Mouse (Mus musculus) kidney, adult 18-20 months (tissue): Measurements from ENCODE around the gene Limch1.

Experiments used
- DNase-seq: peaks from one replicate; pipeline ENCODE4 v3.0.0; 2021

Limch1 gene

DNA sequence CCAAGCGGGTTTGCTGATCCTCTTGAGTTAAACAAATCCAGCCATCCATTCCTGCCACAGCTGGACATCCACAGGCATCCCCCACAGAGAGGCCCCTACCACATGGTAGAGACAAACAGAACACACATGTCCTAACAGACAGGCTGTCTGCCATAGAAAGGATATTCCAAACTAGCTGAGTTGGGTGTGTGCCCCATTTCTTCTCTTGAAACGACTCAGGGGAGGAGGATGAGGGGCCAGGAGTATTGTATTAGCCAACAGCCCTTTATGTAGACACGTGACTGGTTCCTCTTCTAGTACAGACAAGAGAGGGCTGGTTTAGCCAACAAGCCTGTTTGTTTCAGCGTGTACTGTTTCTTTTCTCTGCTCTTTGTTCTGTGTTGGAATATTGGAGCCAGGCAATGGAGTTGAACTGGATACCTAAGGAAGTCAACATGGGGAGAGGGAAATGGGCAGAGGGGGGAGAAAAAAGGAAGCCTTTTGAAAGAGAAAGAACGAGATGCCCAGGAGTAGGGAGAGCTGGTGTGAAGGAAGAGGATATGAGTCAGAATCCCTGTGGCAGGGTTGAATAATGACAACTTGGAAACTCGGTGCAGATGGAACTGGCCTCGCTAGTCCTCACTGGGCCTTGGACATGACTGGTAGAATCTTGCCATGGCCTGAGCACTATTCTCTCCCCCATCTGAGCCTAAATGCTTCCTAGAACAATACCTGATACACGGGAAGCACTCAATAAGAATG, 196.3 kb downstream of the Limch1 start:
- no peak for DNase-seq

DNA sequence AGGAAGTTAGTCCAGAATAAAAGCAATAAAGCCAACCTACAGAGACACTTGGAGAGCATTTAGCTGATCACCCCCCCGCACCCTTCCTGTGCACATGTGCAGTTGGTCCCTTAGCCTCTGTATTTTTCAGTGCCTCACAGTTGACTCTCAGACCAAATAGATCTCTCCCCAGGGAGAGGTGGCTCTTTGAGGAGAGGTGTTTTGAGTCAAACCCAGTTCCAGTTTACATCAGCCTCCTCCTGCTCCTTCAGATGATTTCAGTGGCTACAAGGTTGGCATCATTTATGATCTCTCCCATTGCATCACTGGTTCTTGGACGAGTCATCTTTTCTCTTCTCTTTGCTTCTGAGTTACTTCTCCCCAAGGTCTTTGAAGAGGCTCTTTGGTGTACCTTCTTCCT, 197.3 kb downstream of the Limch1 start:
- DNase-seq: no peak

DNA sequence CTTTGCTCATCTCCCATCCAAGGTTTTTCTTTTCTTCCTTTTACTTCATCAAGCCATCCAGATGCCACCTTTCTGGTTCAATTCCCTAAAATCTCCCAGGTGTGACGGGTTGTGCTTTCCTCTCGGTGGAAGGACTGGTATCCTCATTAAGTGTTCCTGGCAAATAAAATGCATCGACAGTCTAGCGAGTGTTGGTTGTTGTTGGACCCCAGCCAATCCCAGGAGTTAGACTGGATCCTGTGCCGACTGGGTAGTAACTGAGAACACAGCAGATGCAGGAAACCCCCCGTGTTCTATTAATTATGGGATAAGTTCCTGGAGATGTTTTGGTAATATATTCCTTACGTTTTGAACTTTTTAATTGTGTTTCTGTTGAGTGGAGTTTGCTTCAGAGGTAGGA, 197.9 kb downstream of the Limch1 start:
- peak; percentile 39 for DNase-seq

DNA sequence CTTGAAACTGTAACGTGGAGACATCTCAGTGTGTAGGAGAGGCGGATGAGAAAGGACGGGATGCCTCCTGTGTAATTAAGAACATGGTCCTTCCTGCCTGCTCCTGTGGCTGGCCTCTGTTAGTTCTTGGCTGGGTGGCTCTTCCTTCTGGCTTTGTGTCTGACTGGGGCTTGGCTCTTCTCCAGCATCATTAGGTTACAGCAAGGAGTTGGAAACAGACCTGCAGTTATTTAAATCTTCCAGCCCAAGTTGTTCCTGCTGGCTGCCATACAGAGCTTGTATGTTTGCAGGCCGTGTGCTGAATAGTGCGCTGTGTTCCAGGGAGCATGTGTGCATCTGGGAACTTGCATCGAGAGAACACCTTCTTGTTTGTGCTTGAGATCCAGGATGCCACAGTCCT, 202.3 kb downstream of the Limch1 start:
- peak; percentile 44 for DNase-seq

DNA sequence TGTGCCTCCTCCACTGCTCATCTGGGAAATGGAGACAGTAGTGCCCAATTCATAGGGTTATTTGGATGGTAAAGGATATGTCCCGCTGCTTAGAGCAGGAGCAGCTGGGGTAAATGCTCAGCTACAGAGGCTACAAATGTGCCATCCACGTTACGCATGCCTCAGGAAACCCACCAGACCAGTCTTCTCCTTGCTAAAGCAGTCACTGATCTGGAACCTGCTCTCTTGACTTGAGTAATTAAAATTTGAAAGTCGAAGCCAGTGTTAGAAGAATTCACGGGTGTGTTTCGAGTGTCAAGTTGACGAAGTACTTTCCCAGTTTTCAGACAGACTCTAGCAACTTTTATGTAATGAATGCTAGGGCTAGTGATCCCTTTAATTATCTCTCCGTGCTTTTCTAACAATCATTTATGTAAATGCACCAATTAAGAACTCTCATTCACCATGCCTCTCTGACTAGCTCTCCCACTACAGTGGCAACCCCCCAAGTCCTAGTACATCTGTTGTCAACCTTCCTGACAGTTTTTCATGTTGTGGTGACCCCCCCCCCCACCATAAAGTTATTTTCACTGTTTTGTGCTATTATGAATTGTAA, 203.6 kb downstream of the Limch1 start:
- DNase-seq: no peak

DNA sequence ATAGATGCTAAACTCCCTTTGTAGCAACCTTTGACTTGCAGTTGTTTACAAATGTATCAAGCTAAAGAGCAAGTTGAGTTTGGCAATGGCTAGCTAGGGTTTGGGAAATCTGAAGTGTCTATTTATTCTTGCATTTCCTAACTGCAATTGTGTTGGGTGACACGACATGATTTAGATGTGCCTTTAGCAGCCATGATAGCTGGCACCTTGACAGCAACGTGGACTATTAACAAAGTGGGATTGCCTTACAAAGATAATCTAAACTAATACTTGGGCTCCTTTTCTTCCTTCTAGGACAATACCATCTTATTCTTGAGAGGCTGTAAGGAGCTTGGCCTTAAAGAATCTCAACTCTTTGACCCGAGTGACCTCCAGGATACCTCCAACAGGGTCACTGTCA, 207.7 kb downstream of the Limch1 start:
- DNase-seq: no peak

DNA sequence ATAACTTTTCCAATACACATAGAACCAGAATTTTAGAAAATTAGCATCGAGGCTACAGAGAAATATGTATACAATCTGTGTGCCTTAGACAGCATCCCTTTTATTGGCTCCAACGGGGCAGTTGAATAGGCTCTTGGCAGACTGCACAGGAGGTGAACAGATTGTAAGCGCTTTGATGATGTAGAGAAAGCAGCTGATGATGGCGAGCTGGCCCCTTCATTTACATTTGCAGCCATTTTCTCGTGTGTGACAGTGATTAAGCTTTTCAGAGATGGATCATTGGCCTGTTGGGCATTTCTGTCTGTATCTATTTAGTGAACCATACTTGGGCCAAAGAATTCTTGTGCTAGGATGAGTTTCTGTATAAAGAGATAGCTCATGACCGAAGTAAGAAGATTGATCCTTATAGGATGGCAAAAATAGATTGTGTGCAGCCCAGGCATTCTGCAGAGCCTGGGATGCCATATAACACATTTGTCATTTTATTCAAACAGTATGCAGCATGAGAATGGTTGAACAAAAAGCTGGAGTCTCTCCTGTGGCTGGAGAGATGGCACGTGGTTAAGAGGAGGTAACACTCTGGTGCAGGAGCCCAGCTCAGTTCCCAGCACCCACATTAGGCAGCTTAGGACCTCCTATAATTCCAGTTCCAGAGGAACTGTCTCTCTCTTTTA, 208.5 kb downstream of the Limch1 start:
- DNase-seq: no peak

DNA sequence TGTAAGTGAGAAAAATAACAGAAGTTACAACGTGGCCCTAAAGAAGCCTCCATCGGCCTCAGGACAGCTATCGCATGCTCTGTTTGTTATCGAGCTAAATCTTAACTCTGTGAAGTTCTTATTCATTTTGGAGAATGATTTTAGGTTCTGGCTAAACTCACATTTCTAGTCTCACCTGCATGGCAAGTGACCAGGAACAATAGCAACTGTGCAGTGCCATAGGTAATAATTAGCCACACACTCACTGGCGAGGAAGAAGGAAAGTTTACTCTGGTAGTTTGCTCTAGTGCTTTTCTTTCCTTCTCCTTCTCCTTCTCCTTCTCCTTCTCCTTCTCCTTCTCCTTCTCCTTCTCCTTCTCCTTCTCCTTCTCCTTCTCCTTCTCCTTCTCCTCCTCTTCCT, 209.6 kb downstream of the Limch1 start:
- DNase-seq: no peak

DNA sequence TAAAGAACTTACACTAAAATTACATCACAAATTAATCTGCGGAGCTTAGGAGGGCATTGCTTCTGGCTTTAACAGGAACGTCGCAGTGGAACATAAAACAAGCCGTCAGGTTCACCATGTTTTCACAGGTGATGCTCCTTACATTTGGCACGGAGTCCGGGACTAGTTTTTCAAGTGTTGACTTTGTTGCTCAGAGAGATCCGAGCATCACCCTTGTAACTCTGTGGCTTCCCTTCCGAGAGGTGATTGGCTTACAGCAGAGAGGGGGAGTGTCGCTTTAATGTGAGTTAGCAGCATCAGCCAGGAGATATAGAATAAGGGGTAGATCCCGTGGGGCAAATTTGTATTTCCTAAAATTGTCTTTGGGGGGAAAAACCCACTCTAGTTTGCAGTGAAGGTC, 212.0 kb downstream of the Limch1 start:
- no peak for DNase-seq

DNA sequence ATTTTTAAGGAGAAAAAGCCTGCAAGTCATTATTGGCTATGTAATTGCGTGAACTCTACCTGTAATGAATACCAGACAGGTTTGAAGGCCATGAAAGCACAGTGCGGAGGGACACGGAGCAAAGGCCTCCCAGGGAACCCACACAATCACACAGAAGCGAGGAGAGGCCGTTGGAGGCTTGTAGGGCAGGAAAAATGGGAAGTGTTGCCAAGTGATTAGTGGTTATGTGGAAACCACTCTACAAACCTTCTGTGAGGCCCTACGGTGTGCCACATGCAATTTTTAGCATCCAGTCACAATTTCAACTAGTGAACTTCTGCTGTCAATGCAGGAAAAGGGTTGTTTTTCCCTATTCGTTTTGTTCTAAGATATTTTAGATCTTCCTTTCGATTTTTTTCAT, 212.5 kb downstream of the Limch1 start:
- no peak for DNase-seq

DNA sequence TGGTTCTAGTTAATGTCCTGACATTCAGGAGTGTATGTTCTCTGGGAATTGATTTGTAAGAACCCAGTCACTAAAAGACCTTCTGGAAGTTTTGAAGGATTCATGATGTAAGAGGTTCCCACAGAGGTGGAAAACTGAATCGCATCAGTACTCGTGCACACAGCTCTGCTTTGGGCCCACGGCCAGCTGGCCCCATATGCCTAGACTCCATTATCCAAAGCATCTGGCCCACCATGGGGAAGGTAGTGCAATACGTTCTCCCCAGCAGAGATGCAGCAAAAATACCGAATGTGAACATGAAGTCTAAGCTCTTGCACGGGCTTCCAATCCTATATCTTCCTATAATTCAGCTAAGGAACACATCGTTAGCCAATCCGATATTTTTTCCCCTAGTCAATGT, 214.3 kb downstream of the Limch1 start:
- no peak for DNase-seq

DNA sequence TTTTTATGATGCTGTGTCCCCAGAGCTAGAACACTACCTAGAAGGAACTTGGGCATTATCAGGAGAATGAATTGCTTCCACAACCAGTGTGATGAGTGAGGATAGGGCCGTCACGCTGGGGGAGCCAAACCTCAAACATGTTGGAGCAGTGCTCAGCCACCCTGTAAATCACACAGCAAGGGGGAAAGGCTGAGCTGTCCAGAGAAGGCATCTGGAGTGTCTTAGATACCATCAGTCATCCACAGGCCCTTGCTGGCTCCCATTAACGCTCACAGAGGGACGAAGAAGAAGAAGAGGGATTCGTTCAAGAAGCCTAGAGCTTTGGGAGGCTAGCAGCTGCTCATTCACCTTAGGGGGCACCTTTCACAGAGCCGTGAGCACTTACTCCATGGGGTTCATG, 219.8 kb downstream of the Limch1 start:
- no peak for DNase-seq

DNA sequence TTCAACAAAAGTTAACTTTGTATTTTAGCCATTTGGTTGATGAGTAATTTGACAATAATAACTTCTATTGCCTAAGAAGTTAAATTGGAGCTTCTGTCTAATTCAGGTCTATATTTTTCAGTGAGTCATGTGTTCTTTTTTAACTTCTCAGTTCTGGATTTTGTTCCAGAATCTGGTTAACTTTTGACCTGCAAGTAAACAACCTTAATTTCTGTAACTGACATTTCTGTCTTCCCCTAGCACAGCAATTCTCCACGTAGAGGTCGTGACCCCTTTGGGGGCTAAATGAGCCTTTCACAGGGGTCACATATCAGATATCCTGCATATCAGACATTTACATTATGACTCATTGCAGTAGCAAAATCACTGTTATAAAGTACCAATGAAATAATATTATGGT, 221.5 kb downstream of the Limch1 start:
- no peak for DNase-seq

DNA sequence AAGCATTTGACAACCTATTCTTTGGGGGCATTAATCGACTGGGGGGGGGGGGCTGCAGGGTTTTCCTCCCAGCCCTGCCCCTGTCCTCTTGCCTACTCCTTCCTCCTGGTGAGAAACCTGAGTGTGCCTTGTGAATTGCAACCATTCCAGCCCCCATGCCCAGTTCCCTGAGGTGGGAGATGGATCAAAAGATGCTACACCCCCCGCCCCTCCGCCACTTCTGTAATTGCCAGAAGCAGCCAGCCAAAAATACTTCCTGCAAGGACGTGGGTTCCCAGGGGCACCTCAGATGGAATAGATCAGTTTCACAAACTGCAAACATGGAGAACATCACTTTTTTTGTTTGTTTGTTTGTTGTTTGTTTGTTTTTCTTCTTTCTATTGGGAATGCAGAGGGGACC, 222.0 kb downstream of the Limch1 start:
- no peak for DNase-seq

DNA sequence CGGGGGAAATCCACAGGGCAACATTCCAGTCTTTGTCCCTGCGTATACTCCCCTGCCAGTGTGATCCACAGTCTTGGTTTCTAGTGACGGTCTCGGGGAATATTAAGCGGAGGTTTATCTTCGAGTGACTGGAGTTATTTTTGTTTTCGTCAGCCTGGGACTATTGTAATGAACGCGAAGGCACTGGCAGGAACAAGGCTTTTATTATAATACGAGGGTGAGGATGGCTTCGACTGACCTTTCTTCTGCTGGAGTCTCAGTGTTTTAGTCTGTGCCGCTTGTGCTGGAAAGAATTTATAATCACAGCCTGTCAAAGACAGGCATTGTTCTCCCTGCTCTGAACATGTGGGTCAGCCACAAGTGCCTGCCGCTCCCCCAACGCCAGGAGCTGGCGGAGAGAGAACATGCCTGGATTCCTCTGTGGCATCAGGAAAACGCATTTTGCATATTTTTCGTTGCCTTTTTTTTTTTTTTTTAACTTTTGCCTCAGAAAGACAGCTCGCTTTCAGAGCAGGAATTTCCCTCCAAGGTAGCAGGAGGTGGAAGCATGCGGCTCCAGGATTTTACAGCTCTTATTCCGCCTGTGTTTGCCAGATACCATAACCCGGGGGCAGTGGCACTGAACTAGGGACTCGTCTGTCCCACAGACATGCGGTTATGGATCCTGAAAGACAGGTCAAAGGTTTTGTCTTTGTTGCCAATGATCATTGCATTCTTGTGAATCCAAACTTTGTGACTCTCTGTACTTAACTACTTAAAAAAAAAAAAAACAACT, 222.6 kb downstream of the Limch1 start:
- peak; percentile 47 for DNase-seq

DNA sequence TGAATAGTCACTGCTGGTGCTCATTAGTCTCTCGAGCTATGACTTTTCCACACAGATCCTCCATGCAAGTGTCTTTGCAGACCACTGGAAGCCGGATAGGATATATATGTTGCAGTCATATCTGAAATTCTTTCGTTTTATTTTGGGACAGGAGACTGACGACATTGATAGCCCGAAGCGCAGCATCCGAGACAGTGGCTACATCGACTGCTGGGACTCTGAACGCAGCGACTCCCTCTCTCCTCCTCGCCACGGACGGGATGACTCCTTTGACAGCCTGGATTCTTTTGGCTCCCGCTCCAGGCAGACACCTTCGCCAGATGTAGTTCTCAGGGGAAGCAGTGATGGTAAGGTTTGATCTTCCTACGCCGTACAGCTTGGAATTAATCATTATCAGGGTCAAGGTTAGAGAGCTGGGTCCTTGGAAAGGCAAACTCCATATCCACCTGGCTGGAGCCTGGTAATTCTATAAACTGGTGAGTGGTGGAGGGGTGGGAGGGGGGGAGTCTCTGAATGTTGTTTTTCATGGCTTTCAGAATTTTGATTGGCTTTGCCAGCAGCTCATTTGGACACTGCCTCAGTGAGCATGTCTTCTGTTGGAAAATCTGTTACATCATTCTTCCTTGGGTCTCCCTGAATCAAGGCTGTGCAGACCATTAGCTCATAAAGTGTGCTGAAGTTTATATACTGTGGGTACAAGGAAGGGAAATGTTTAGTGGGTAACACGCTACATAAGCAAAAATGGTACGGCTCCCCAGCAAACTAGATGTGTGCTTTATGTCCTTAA, 223.5 kb downstream of the Limch1 start:
- peak; percentile 27 for DNase-seq

DNA sequence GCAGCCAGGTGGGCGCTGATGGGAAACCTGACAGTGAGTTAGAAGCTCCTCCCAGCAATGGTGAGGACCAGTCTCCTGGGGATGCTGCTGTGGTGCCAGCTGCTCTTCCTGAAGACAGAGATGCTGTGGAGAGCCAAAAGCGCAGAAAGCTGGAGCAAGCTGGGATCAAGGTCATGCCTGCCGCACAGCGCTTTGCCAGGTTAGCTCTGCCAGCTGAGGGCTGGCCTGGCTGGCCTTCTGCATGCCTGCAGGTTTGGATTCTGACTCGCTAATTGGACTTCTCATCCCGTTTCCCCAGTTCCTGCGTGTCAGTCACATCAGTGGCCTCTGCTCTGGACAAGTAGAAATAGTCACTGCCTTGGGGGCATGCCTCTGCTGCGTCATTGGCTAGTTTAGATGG, 230.0 kb downstream of the Limch1 start:
- no peak for DNase-seq

DNA sequence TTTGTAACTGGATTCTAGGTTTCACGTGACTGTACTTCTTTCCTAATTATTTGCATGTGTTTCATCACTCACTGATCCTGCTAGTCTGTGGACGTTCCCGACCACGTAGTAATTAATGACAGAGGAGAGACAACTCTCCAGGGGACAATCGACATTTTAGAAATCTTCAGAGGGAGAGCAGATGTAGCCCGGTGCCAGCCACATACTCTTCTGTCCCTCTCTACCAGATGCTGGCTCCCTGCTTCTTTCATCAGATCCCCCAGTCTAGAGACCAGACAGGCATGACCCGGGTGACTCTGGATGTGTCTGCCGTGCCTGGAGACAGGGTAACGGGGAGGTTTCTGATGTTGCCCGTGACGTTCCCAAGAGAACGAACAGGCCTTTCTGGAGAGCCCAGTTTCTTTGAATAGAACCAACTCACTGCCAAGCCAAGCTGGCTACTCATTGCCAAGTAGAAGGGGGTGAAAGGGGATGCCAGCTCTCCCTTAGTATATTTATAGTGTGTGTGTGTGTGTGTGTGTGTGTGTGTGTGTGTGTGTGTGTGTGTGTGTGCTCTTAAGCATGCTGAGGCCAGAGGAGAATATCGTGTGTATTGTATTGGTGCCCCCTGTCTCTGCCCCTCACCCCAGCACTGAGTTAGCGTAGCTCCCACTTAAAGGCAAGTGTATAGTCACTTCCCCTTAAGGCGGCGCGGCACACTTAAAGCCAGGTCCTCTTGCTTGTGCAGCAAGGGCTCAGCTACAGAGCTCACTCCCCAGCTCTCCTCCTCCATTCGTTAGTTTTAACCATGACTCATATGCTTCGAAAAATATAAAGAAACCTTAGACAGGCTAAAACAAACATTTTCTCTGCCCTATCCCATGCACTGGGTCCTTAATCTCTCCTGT, 233.9 kb downstream of the Limch1 start:
- peak; percentile 10 for DNase-seq

DNA sequence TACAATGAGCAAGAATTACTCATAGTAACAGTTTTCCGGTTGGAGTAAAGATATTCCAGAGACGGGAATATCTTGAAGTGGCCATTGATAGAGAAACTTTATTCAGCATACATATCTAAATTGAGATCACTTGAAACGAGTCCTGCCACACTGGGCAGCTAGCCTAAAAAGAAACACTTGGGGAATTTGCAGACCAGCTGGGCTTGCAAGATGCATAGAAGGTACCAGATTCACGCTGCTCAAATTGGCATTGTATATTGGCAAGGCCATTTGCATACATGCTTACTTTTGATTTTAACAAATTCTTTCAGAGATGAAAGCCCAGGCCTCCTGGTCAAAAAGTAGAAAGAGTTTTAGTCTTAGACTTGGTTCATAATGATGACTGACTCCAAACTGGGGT, 235.2 kb downstream of the Limch1 start:
- DNase-seq: no peak

DNA sequence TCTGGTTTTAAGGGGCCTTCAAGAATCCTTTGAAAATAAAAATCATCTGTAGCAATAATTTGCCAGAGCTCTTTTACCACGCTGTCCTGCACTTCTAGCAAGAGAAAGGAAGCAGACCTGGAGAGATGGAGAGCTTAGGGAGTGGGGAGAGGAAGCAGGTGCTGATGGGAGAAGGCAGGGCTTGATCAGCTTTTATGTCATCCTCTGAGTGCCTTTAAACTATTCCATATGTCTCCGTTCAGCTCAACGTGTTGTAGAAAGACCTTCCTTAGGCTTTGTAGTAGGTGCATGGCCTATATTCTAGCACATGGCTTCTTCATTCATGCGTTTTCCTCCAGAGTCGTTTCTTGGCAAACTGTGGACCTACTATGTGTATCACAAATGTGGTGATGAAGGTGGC, 237.5 kb downstream of the Limch1 start:
- DNase-seq: no peak

DNA sequence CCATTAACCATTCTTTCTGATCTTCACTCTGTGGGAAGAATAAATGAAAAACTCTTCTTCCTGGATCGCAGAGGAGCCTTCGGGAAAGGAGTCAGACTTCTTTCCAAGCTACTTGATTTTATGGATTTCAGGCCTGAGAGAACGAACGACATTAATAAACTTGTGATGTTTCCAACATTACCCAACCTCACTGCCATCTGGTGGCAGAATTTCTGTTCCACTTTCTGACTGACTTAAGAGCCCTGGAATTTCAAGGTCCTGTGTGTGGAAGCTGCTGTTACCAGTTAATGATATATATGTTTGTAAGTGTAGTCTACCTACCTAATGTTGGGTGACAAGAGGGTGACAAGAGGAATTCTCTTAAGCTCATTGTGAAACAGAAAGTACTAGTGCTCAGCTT, 243.3 kb downstream of the Limch1 start:
- no peak for DNase-seq

DNA sequence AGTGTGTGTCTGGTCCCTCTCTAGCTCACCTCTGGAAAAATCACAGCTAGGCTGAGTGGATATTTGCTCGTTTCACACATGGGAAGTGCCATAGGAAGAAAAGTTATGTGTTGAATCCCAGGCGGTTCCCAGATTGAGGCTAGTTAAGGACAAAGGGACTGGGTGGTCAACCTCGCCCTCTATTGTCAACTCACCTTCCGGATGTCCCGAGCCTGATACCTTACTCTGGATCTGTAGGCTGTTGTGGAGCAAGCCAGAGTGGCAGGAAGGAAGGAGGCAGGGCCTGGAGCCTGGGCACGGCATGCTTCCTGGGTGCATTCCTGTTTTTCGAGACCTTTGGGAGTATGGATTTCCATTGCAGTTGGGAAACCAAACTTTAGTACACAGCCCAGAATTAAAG, 243.9 kb downstream of the Limch1 start:
- DNase-seq: no peak
